Mouse (Mus musculus) CH12.LX (cell line): Measurements from ENCODE around the gene Hes1. TPM values are rescaled to one million over a fixed set of nuclear protein-coding genes. Genes with fewer than 3 reads are reported as not detected.

Experiments
- DNase-seq: peaks from one replicate; pipeline ENCODE4 v3.0.0-alpha.2; 2013; ENCODE audit errors: extremely low read depth
- H3K27ac ChIP-seq: 2 replicates; pipeline ENCODE4 v1.5.1; 2012; ENCODE audit warnings: low read depth, mild to moderate bottlenecking, control low read depth, moderate library complexity; ENCODE audit not compliant: insufficient read depth
- H3K27me3 ChIP-seq: replicated peaks from 2 replicates; pipeline ENCODE3; 2012; ENCODE audit warnings: inconsistent platforms
- H3K36me3 ChIP-seq, 2 experiments: replicated peaks in 1 of 2; 2 replicates each; pipeline versions ENCODE3 to v1.6.1; 2012; ENCODE audit warnings: inconsistent platforms in 1 of 2, low read length in 1 of 2, mild to moderate bottlenecking in 1 of 2, mixed read lengths in 1 of 2, moderate library complexity in 1 of 2; ENCODE audit not compliant: control insufficient read depth in 1 of 2, insufficient read depth in 1 of 2
- H3K4me1 ChIP-seq, 2 experiments: 2 replicates each; pipeline ENCODE4 v1.6.1; 2012; ENCODE audit warnings: inconsistent platforms in 1 of 2, moderate library complexity in 1 of 2; ENCODE audit not compliant: insufficient read depth in 2 of 2, control insufficient read depth in 1 of 2
- H3K4me2 ChIP-seq: 2 replicates; pipeline ENCODE4 v1.6.1; 2012; ENCODE audit warnings: low read depth, mild to moderate bottlenecking, control low read depth; ENCODE audit not compliant: poor library complexity, insufficient read depth, severe bottlenecking
- H3K4me3 ChIP-seq, 3 experiments: fragments of 150-350 bp in 1 of 3; sonication (generic) in 1 of 3; replicated peaks in 1 of 3; 2 replicates each; pipeline versions ENCODE3 to v1.5.1; 2011 to 2012; ENCODE audit warnings: low read depth in 2 of 3, low read length in 2 of 3, mild to moderate bottlenecking in 2 of 3, moderate library complexity in 2 of 3, control low read depth in 1 of 3, improper control_type of control experiment in 1 of 3, inconsistent platforms in 1 of 3, mixed read lengths in 1 of 3; ENCODE audit not compliant: poor library complexity in 1 of 3
- H3K79me2 ChIP-seq: replicated peaks from 2 replicates; pipeline ENCODE4 v1.6.1; 2012; ENCODE audit warnings: mild to moderate bottlenecking, moderate library complexity; ENCODE audit not compliant: control insufficient read depth, poor library complexity, insufficient read depth, severe bottlenecking; ENCODE audit errors: extremely low read depth
- H3K9ac ChIP-seq: 2 replicates; pipeline ENCODE4 v1.6.1; 2012; ENCODE audit warnings: low read depth, mild to moderate bottlenecking, control low read depth, moderate library complexity; ENCODE audit not compliant: insufficient read depth
- H3K9me3 ChIP-seq: replicated peaks from 2 replicates; pipeline ENCODE3; 2012; ENCODE audit warnings: low read length, inconsistent platforms, mixed read lengths
- CHD2 ChIP-seq: IDR thresholded peaks from 2 replicates; pipeline ENCODE4 v1.6.1; 2011; ENCODE audit warnings: low read length, improper control_type of control experiment
- CTCF ChIP-seq, 2 experiments: IDR thresholded peaks in 1 of 2; conservative IDR thresholded peaks in 1 of 2; 2 replicates each; pipeline ENCODE4 v1.5.1; 2011 to 2012; ENCODE audit warnings: low read depth in 2 of 2, low read length in 2 of 2, improper control_type of control experiment in 1 of 2, inconsistent platforms in 1 of 2, mild to moderate bottlenecking in 1 of 2, moderate library complexity in 1 of 2
- E2F4 ChIP-seq: IDR thresholded peaks from 2 replicates; pipeline ENCODE4 v1.6.1; 2011; ENCODE audit warnings: low read depth, low read length, improper control_type of control experiment; ENCODE audit not compliant: insufficient replicate concordance
- HCFC1 ChIP-seq: IDR thresholded peaks from 2 replicates; pipeline ENCODE4 v1.6.1; 2012; ENCODE audit warnings: low read depth, mild to moderate bottlenecking, inconsistent platforms, low read length, improper control_type of control experiment
- IRF4 ChIP-seq: IDR thresholded peaks from 2 replicates; pipeline ENCODE4 v1.6.1; 2014; ENCODE audit warnings: low read depth, mild to moderate bottlenecking, inconsistent platforms, low read length, improper control_type of control experiment
- JUND ChIP-seq: conservative IDR thresholded peaks from 2 replicates; pipeline ENCODE4 v1.6.1; 2011; ENCODE audit warnings: low read depth, low read length, improper control_type of control experiment
- KAT2A ChIP-seq: IDR thresholded peaks from 2 replicates; pipeline ENCODE4 v1.6.1; 2012; ENCODE audit warnings: low read length, improper control_type of control experiment, inconsistent platforms; ENCODE audit not compliant: insufficient replicate concordance
- MAFK ChIP-seq: IDR thresholded peaks from 2 replicates; pipeline ENCODE4 v1.6.1; 2011; ENCODE audit warnings: low read length, improper control_type of control experiment; ENCODE audit not compliant: insufficient replicate concordance
- MAZ ChIP-seq: IDR thresholded peaks from 2 replicates; pipeline ENCODE4 v1.6.1; 2012; ENCODE audit warnings: low read depth, mild to moderate bottlenecking, inconsistent platforms, low read length, improper control_type of control experiment, moderate library complexity
- NELFE ChIP-seq: IDR thresholded peaks from 2 replicates; pipeline ENCODE4 v1.6.1; 2011; ENCODE audit warnings: low read depth, low read length, improper control_type of control experiment
- POLR2AphosphoS2 ChIP-seq: IDR thresholded peaks from 2 replicates; pipeline ENCODE4 v1.6.1; 2011; ENCODE audit warnings: low read depth, low read length, improper control_type of control experiment
- RAD21 ChIP-seq: IDR thresholded peaks from 2 replicates; pipeline ENCODE4 v1.6.1; 2011; ENCODE audit warnings: low read depth, mild to moderate bottlenecking, low read length, improper control_type of control experiment, moderate library complexity
- RCOR1 ChIP-seq: conservative IDR thresholded peaks from 2 replicates; pipeline ENCODE4 v1.6.1; 2012; ENCODE audit warnings: low read depth, mild to moderate bottlenecking, inconsistent platforms, low read length, improper control_type of control experiment
- SMC3 ChIP-seq: IDR thresholded peaks from 2 replicates; pipeline ENCODE4 v1.6.1; 2011; ENCODE audit warnings: low read depth, low read length, improper control_type of control experiment
- UBTF ChIP-seq: IDR thresholded peaks from 2 replicates; pipeline ENCODE4 v1.6.1; 2012; ENCODE audit warnings: low read depth, mild to moderate bottlenecking, inconsistent platforms, low read length, improper control_type of control experiment, moderate library complexity
- USF1 ChIP-seq: IDR thresholded peaks from 2 replicates; pipeline ENCODE4 v1.6.1; 2014; ENCODE audit warnings: low read depth, mild to moderate bottlenecking, inconsistent platforms, low read length, improper control_type of control experiment
- ZC3H11A ChIP-seq: IDR thresholded peaks from 2 replicates; pipeline ENCODE4 v1.6.1; 2012; ENCODE audit warnings: low read depth, mild to moderate bottlenecking, inconsistent platforms, low read length, improper control_type of control experiment
- ZNF384 ChIP-seq: IDR thresholded peaks from 2 replicates; pipeline ENCODE4 v1.6.1; 2012; ENCODE audit warnings: low read depth, low read length, improper control_type of control experiment, inconsistent platforms
- dilution Hi-C: fragments of 300-500 bp; cut with MboI; formaldehyde crosslinking; loops from 2 replicates; pipeline ENCODE4 v1.14.3; 2020; ENCODE audit warnings: low sequenced_read_pairs; ENCODE audit not compliant: extremely low pct_unique_long_range_greater_than_20kb, extremely low pct_ligation_motif_present
- in situ Hi-C: fragments of 300-500 bp; cut with MboI; formaldehyde crosslinking; loops from 3 replicates; pipeline ENCODE4 v1.14.3; 2019; ENCODE audit warnings: low sequenced_read_pairs, low pct_ligation_motif_present, low pct_unique_long_range_greater_than_20kb, mixed read lengths
- polyA plus RNA-seq: library from polyadenylated mRNA; unstranded; fragments of >175 nt; gene quantifications from 2 replicates; pipeline ENCODE4 v1.2.1, GENCODE M21; 2012; ENCODE audit warnings: low read depth; ENCODE audit not compliant: insufficient read length
- total RNA-seq, 2 experiments: library from RNA; depleted of rRNA; stranded (reverse); fragments of 300-350 nt in 1 of 2; fragments of >200 nt in 1 of 2; gene quantifications; 2 replicates each; pipeline ENCODE4 v1.2.3; 2012 to 2014

The Hes1 gene
- total and polyA plus RNA-seq, 3 experiments: 1.4 to 3.6 (median 1.6) TPM

GRCm38 (mm10) chr16:30081980-30082379, 17.8 kb downstream of the Hes1 start:
- Histone ChIP-seq H3K36me3 (no peaks in the 10 kb centered on the region), H3K4me3 (no peak overlapping the region), H3K27me3 (peaks cover 2% of the 10 kb centered on the region), H3K9me3 (peaks cover 5% of the 10 kb centered on the region), H3K27ac (no peak overlapping the region), H3K79me2 (no peaks in the 10 kb centered on the region), H3K4me1 (no peaks in the 10 kb centered on the region), H3K4me2 (no peak overlapping the region), H3K9ac (no peak overlapping the region)
- in situ Hi-C loops (no loop called here), dilution Hi-C loops (no loop called here)
- no peak for DNase-seq
- no peak for TF ChIP-seq CHD2
- no peak for TF ChIP-seq MAZ
- no peak for TF ChIP-seq HCFC1
- no peak for TF ChIP-seq ZNF384
- TF ChIP-seq SMC3: no peak
- no peak for TF ChIP-seq E2F4
- TF ChIP-seq IRF4: no peak
- TF ChIP-seq RAD21: no peak

GRCm38 (mm10) chr16:30082965-30083364, 18.8 kb downstream of the Hes1 start:
- peaks cover 1% of the 10 kb centered on the region for H3K27me3 ChIP-seq
- dilution Hi-C loops (no loop called here), in situ Hi-C loops (no loop called here)
- H3K4me2 ChIP-seq: no peak overlapping the region
- H3K9ac ChIP-seq: no peak overlapping the region
- no peaks in the 10 kb centered on the region for H3K79me2 ChIP-seq
- H3K4me3 ChIP-seq: no peak overlapping the region
- H3K36me3 ChIP-seq: no peaks in the 10 kb centered on the region
- peaks cover under 1% of the 10 kb centered on the region for H3K9me3 ChIP-seq
- TF ChIP-seq KAT2A: no peak
- no peak for TF ChIP-seq UBTF
- TF ChIP-seq POLR2AphosphoS2: no peak
- no peak for TF ChIP-seq NELFE
- TF ChIP-seq ZNF384: no peak
- TF ChIP-seq ZC3H11A: no peak
- TF ChIP-seq MAFK: no peak
- no peak for TF ChIP-seq CHD2
- no peak for TF ChIP-seq CTCF (conservative IDR thresholded peaks at IDR 0.05 in 1 of 2, IDR thresholded peaks at IDR 0.05 in 1 of 2; ENCODE audit: low read depth in 2 of 2, low read length in 2 of 2)
- TF ChIP-seq JUND: no peak
- no peak for TF ChIP-seq IRF4
- TF ChIP-seq RCOR1: no peak
- no peak for TF ChIP-seq USF1
- no peak for TF ChIP-seq E2F4
- no peak for DNase-seq
- no peak overlapping the region for H3K27ac ChIP-seq
- H3K4me1 ChIP-seq: no peaks in the 10 kb centered on the region
